ENCODE assay signal across 10 mouse cellular contexts in genomic region chr12:25438217-25439028, GRCm38 (mm10).
A peak's percentile ranks its signal among the peaks of the same experiment; 100 is the strongest.
DNase-seq lines count a peak whose midpoint lies in the region; ATAC-seq and TF ChIP-seq lines count a peak whose summit lies in the region.
"Had no signal": no experiment of that assay in that cellular context is flagged by ENCODE, and none has a peak within 500 bp of the region (broad histone marks: within the 10 kb centered on the region; RNA-seq: fewer than 3 reads in every experiment).

No protein-coding gene starts in this region.

- H3K36me3 ChIP-seq in embryonic facial prominence, embryonic 10.5 days (replicated peaks) = no peaks in the 10 kb centered on the region
- no peaks in the 10 kb centered on the region for H3K36me3 ChIP-seq in limb, embryonic 10.5 days
- H3K36me3 ChIP-seq in forebrain, postnatal 0 days (ENCODE audit: insufficient read depth) = no peaks in the 10 kb centered on the region
- H3K36me3 ChIP-seq: hindbrain, embryonic 12.5 days; neural tube, embryonic 13.5 days had no signal

- no peak for TF ChIP-seq CTCF in forebrain, postnatal 0 days (IDR thresholded peaks at IDR 0.05; ENCODE audit: low read depth)

- peak; percentile 78 for ATAC-seq in megakaryocyte-erythroid progenitor cell, adult 5-6 weeks (replicated peaks; ENCODE audit: low FRiP score, low TSS enrichment, poor library complexity, severe bottlenecking)
- no peak for ATAC-seq in forebrain, postnatal 0 days
- no peak for ATAC-seq in cerebellum, adult (ENCODE audit: insufficient number of reproducible peaks, low FRiP score, low TSS enrichment)

- no peaks in the 10 kb centered on the region for H3K27me3 ChIP-seq in embryonic facial prominence, embryonic 10.5 days (replicated peaks; ENCODE audit: low read depth, poor library complexity, severe bottlenecking)
- H3K27me3 ChIP-seq in limb, embryonic 10.5 days (ENCODE audit: low read depth, poor library complexity, severe bottlenecking) = no peaks in the 10 kb centered on the region
- no peaks in the 10 kb centered on the region for H3K27me3 ChIP-seq in forebrain, postnatal 0 days (ENCODE audit: insufficient read depth, low read length)
- H3K27me3 ChIP-seq: hindbrain, embryonic 12.5 days; neural tube, embryonic 13.5 days had no signal

- H3K9ac ChIP-seq in forebrain, postnatal 0 days = no peak overlapping the region
- H3K9ac ChIP-seq: hindbrain, embryonic 12.5 days; neural tube, embryonic 13.5 days had no signal

- WGBS in embryonic facial prominence, embryonic 10.5 days = 68% methylated on average over 8 of the region's 8 CpGs
- 75% methylated on average over 8 of the region's 8 CpGs for whole genome bisulfite sequencing in limb, embryonic 10.5 days
- 55% methylated on average over 8 of the region's 8 CpGs for WGBS in forebrain, postnatal 0 days

- peak; percentile 26 to 28 for DNase-seq in adrenal gland, postnatal 36 days
- no peak for DNase-seq in adrenal gland, postnatal 10 days
- peak; percentile 42 for DNase-seq in 3T3-L1 (ENCODE audit: low read depth, low spot score)
- no peak for DNase-seq in embryonic facial prominence, embryonic 10.5 days (ENCODE audit: low spot score)
- no peak for DNase-seq in limb, embryonic 10.5 days (ENCODE audit: low spot score)
- no peak for DNase-seq in forebrain, postnatal 0 days

- no peak overlapping the region for H3K4me2 ChIP-seq in forebrain, postnatal 0 days (ENCODE audit: low read depth)
- H3K4me2 ChIP-seq: hindbrain, embryonic 12.5 days; neural tube, embryonic 13.5 days had no signal

- peaks cover 5% of the 10 kb centered on the region; the same call in 1 of the 2 replicates for H3K4me1 ChIP-seq in embryonic facial prominence, embryonic 10.5 days
- H3K4me1 ChIP-seq in limb, embryonic 10.5 days = peaks cover 4% of the 10 kb centered on the region
- no peaks in the 10 kb centered on the region for H3K4me1 ChIP-seq in forebrain, postnatal 0 days (ENCODE audit: insufficient read depth)
- H3K4me1 ChIP-seq: hindbrain, embryonic 12.5 days; neural tube, embryonic 13.5 days had no signal

- H3K9me3 ChIP-seq in embryonic facial prominence, embryonic 10.5 days = no peaks in the 10 kb centered on the region
- no peaks in the 10 kb centered on the region for H3K9me3 ChIP-seq in limb, embryonic 10.5 days (replicated peaks)
- H3K9me3 ChIP-seq in forebrain, postnatal 0 days (ENCODE audit: low read length) = no peaks in the 10 kb centered on the region
- H3K9me3 ChIP-seq: hindbrain, embryonic 12.5 days; neural tube, embryonic 13.5 days had no signal

- 0 out of 2 replicates have a peak overlapping the region, but pooled peaks have one; percentile 19 for H3K27ac ChIP-seq in embryonic facial prominence, embryonic 10.5 days (replicated peaks)
- H3K27ac ChIP-seq in limb, embryonic 10.5 days = no peak overlapping the region
- H3K27ac ChIP-seq in forebrain, postnatal 0 days (ENCODE audit: low read depth, low read length) = no peak overlapping the region
- H3K27ac ChIP-seq: hindbrain, embryonic 12.5 days; neural tube, embryonic 13.5 days had no signal

- no peak overlapping the region for H3K4me3 ChIP-seq in embryonic facial prominence, embryonic 10.5 days
- no peak overlapping the region for H3K4me3 ChIP-seq in limb, embryonic 10.5 days
- H3K4me3 ChIP-seq in forebrain, postnatal 0 days (ENCODE audit: low read depth, low read length) = no peak overlapping the region
- H3K4me3 ChIP-seq: hindbrain, embryonic 12.5 days; neural tube, embryonic 13.5 days had no signal

Comparison
In these comparisons a context has a peak if more than half of its experiments do, and no peak if none do; other contexts are left out.
1. DNase-seq: peak in adrenal gland, postnatal 36 days (2 of 2) and 3T3-L1 (single experiment); none in adrenal gland, postnatal 10 days (single experiment), embryonic facial prominence, embryonic 10.5 days (single experiment), limb, embryonic 10.5 days (single experiment) and forebrain, postnatal 0 days (single experiment).